Mouse (Mus musculus) lung, postnatal 0 days (tissue): Measurements from ENCODE around the gene Kcnk12.

Experiments used
- CTCF ChIP-seq: IDR thresholded peaks from 2 replicates; pipeline ENCODE4 v1.5.1; 2016; ENCODE audit warnings: antibody characterized with exemption, mild to moderate bottlenecking
- EP300 ChIP-seq: IDR thresholded peaks from 2 replicates; pipeline ENCODE4 v1.6.1; 2016; ENCODE audit warnings: antibody characterized with exemption, mild to moderate bottlenecking, control low read depth

DNA sequence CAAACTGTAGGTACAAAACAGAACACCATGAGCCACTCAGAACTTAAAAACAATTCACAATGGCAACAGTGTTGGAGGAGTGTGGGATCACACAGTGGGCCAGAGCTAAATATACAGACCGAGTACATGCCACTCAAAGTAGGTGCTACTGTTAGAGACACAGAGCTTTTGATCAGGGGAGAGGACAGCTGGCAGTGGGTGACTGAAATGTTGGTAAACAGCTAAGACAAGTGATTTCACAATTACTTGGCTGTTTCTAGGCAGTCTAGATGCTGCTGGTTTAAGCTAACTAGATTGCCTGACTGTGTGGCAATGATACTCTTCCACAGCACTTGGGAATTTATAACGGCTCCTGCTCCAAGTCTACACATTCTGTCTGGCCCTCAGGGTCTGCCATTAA lies 17.6 kb downstream of the Kcnk12 start:
- TF ChIP-seq CTCF (no peak), EP300 (no peak)
